Mouse (Mus musculus) midbrain, embryonic 12.5 days (tissue): Measurements from ENCODE around the gene Sacm1l. TPM values are rescaled to one million over a fixed set of nuclear protein-coding genes. Genes with fewer than 3 reads are reported as not detected.
A peak's percentile ranks its signal among the peaks of the same experiment; 100 is the strongest.

Source experiments
- ATAC-seq: fragments of 200-750 bp; cut with Nextera tagmentation; 2 replicates; pipeline ENCODE4 v1.8.0; 2017; ENCODE audit warnings: low read depth, moderate TSS enrichment, moderate library complexity; ENCODE audit not compliant: low FRiP score
- H3K27ac ChIP-seq: fragments of 300-500 bp; sonication (generic); replicated peaks from 2 replicates; pipeline ENCODE4 v1.5.1; 2016; ENCODE audit warnings: mild to moderate bottlenecking
- H3K27me3 ChIP-seq: fragments of 300-500 bp; sonication (generic); 2 replicates; pipeline ENCODE4 v1.6.1; 2016; ENCODE audit warnings: mild to moderate bottlenecking
- H3K36me3 ChIP-seq: fragments of 300-500 bp; sonication (generic); 2 replicates; pipeline ENCODE4 v1.6.1; 2016
- H3K4me1 ChIP-seq: fragments of 300-500 bp; sonication (generic); 2 replicates; pipeline ENCODE4 v1.6.1; 2016
- H3K4me2 ChIP-seq: fragments of 300-500 bp; sonication (generic); replicated peaks from 2 replicates; pipeline ENCODE4 v1.6.1; 2016; ENCODE audit warnings: mild to moderate bottlenecking, moderate library complexity
- H3K4me3 ChIP-seq: fragments of 300-500 bp; sonication (generic); 2 replicates; pipeline ENCODE4 v1.5.1; 2016; ENCODE audit warnings: mild to moderate bottlenecking
- H3K9ac ChIP-seq: fragments of 300-500 bp; sonication (generic); replicated peaks from 2 replicates; pipeline ENCODE4 v1.6.1; 2016; ENCODE audit warnings: mild to moderate bottlenecking, moderate library complexity
- H3K9me3 ChIP-seq: fragments of 300-500 bp; sonication (generic); 2 replicates; pipeline ENCODE4 v1.6.1; 2016; ENCODE audit warnings: mild to moderate bottlenecking
- WGBS: fragments of 180-500 bp; shearing (Covaris S2); methylation state at CpG from one replicate; pipeline ENCODE4 v1.1.7; 2016; 5-methylcytosine and 5-hydroxymethylcytosine counted together
- polyA plus RNA-seq: library from polyadenylated mRNA; unstranded; fragments of >200 nt; fragmentation: Nextera tagmentation; extraction: Ambion mirVana; gene quantifications from 2 replicates; pipeline ENCODE4 v1.2.1, GENCODE M21; 2016

Gene Sacm1l
- polyA plus RNA-seq, 1 experiment from 2014 or later, result 54.2 TPM

DNA sequence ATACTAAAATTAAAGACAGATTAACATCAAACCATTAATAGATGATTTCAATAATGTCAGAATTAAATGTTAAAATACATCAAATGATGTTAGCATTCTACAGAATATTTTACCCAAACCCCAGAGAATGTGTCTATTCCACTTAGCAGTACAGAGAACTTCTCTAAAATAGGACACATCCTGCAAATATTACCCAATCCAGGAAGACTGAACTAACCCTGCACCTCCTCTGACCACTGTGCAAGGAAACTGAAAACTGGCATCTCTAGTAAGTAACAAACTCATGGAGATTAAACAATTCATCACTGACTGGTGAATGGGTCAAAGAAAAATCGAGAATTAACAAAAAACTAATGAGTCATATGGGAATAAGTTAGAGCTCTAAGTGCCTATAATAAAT lies 72.0 kb downstream of the Sacm1l start:
- H3K9me3 ChIP-seq, result no peaks in the 10 kb centered on the region
- ATAC-seq, result no peak
- H3K4me2 ChIP-seq, result no peak overlapping the region
- H3K27ac ChIP-seq, result no peak overlapping the region
- H3K4me1 ChIP-seq, result no peaks in the 10 kb centered on the region
- H3K27me3 ChIP-seq, result no peaks in the 10 kb centered on the region
- WGBS, result 90% methylated on average over 1 of the region's 1 CpGs
- H3K9ac ChIP-seq, result no peak overlapping the region
- no peak overlapping the region for H3K4me3 ChIP-seq
- no peaks in the 10 kb centered on the region for H3K36me3 ChIP-seq

DNA sequence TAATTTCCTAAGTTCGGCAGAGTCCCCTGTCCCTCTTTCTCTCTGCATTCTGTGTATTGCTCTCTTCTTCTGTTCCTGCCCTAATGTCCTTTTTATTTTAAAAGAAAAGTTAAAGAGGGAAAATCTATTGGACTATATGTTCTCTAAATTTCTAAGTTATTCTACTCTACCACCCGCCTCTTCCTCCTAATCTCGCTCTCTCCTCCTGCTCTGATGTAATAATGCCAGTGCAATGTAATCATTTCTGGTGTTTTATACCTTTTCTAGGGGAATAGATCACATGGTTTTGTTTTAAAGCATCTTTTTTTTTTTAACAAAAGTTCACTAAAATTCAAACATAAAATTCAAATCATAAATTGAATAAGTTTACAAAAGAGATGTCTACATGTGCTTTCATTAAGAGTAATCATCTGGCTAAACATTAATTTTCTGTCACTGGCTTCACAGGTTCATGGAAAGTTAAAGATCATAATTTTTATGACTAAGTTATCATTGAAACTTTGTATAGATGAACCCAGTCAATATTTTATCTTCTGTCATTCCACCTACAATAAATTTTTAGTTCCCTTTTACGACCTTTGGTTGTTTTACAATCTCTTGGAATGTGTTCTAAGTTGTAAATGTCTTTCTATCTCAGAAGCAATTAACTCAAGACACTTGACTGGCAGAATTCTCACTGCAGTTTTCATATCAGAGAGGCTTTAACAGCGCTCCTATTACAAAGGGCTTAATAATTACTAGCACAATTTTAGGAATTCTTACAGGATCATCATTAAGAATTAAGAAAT lies 90.9 kb downstream of the Sacm1l start:
- no peaks in the 10 kb centered on the region for H3K9me3 ChIP-seq
- H3K27ac ChIP-seq, result no peak overlapping the region
- 90% methylated on average over 5 of the region's 5 CpGs for WGBS
- H3K36me3 ChIP-seq, result no peaks in the 10 kb centered on the region
- H3K27me3 ChIP-seq, result no peaks in the 10 kb centered on the region
- no peak for ATAC-seq
- H3K4me3 ChIP-seq, result no peak overlapping the region
- H3K4me2 ChIP-seq, result no peak overlapping the region
- H3K4me1 ChIP-seq, result no peaks in the 10 kb centered on the region
- no peak overlapping the region for H3K9ac ChIP-seq

GRCm38 (mm10) chr9:123624741-123625140 lies 95.2 kb downstream of the Sacm1l start:
- Histone ChIP-seq H3K27ac (no peak overlapping the region), H3K4me2 (no peak overlapping the region), H3K4me3 (no peak overlapping the region), H3K9me3 (no peaks in the 10 kb centered on the region), H3K36me3 (no peaks in the 10 kb centered on the region), H3K27me3 (no peaks in the 10 kb centered on the region), H3K9ac (no peak overlapping the region), H3K4me1 (no peaks in the 10 kb centered on the region)
- 80% methylated on average over 2 of the region's 2 CpGs for WGBS
- no peak for ATAC-seq

GRCm38 (mm10) chr9:123625821-123626220 lies 96.3 kb downstream of the Sacm1l start:
- Histone ChIP-seq H3K27me3 (no peaks in the 10 kb centered on the region), H3K27ac (no peak overlapping the region), H3K4me3 (no peak overlapping the region), H3K4me1 (no peaks in the 10 kb centered on the region), H3K9ac (no peak overlapping the region), H3K36me3 (no peaks in the 10 kb centered on the region), H3K9me3 (no peaks in the 10 kb centered on the region), H3K4me2 (no peak overlapping the region)
- no peak for ATAC-seq
- 93% methylated on average over 11 of the region's 11 CpGs for WGBS

- H3K27me3 ChIP-seq, result no peaks in the 10 kb centered on the region
- H3K27ac ChIP-seq, result no peak overlapping the region
- H3K4me3 ChIP-seq, result no peak overlapping the region
- no peak overlapping the region for H3K4me2 ChIP-seq
- 83% methylated on average over 3 of the region's 3 CpGs for WGBS
- H3K4me1 ChIP-seq, result no peaks in the 10 kb centered on the region
- no peaks in the 10 kb centered on the region for H3K36me3 ChIP-seq
- no peak for ATAC-seq
- no peaks in the 10 kb centered on the region for H3K9me3 ChIP-seq
- no peak overlapping the region for H3K9ac ChIP-seq
These were observed 102.1 kb downstream of the Sacm1l start for GRCm38 (mm10) chr9:123631666-123632065.

DNA sequence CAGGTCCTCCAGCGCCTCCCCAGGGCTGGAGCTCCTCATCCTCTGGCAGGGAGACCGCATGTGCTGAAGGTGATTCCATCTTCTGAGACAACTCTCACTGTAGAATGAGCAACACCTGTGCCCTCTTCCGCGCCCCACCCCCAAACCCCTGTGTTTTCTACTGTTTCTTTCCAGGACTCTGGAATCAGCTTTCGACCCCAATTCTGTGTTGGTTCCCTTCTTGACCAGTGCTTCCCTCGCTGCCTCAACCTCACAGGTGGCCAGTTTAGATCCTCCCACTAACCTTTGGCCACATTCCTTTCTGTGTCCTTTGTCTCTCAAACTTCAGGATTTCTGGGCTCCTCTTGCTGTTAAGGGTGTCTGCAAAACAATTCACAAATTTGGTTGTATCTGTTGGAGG lies 102.7 kb downstream of the Sacm1l start, which contains the start of gene Slc6a20b:
Gene Slc6a20b (minus strand): TSS at position 285 of the 400 bp plus-strand sequence.
- no peaks in the 10 kb centered on the region for H3K4me1 ChIP-seq
- no peaks in the 10 kb centered on the region for H3K27me3 ChIP-seq
- H3K9me3 ChIP-seq, result no peaks in the 10 kb centered on the region
- no peak within 1 kb of the TSS for H3K4me3 ChIP-seq
- H3K27ac ChIP-seq, result no peak within 1 kb of the TSS
- ATAC-seq, result no peak
- no peak within 1 kb of the TSS for H3K4me2 ChIP-seq
- 89% methylated on average over 6 of the region's 6 CpGs for WGBS
- no peaks in the 10 kb centered on the region for H3K36me3 ChIP-seq
- no peak within 1 kb of the TSS for H3K9ac ChIP-seq

DNA sequence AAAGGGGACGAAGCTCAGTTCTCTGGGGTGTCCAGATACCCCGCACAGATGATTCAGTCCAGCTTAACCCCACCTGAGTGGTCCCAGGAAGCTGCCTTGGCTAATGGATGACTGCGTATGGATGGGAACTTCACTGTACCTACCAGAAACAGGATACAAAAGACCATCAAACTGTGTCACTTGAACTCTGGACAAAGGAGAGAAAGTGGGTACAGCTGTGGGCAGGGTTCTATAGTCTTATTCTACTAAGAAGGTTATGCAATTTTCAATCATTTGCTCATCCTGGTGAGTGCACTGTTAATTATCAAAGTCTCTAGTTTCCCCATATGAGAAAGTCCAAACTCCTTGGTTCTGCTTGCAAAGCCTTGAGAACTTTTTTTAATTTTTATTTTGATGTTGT lies 103.4 kb downstream of the Sacm1l start:
- no peak overlapping the region for H3K4me3 ChIP-seq
- H3K4me1 ChIP-seq, result no peaks in the 10 kb centered on the region
- H3K9me3 ChIP-seq, result no peaks in the 10 kb centered on the region
- no peak overlapping the region for H3K9ac ChIP-seq
- H3K27ac ChIP-seq, result no peak overlapping the region
- WGBS, result 87% methylated on average over 3 of the region's 3 CpGs
- H3K36me3 ChIP-seq, result no peaks in the 10 kb centered on the region
- no peak overlapping the region for H3K4me2 ChIP-seq
- H3K27me3 ChIP-seq, result no peaks in the 10 kb centered on the region
- no peak for ATAC-seq

GRCm38 (mm10) chr9:123636771-123637170 lies 107.2 kb downstream of the Sacm1l start:
- Histone ChIP-seq H3K27ac (no peak overlapping the region), H3K4me1 (no peaks in the 10 kb centered on the region), H3K4me2 (no peak overlapping the region), H3K36me3 (no peaks in the 10 kb centered on the region), H3K9me3 (no peaks in the 10 kb centered on the region), H3K4me3 (no peak overlapping the region), H3K9ac (no peak overlapping the region), H3K27me3 (no peaks in the 10 kb centered on the region)
- no peak for ATAC-seq
- WGBS, result 71% methylated on average over 5 of the region's 5 CpGs

DNA sequence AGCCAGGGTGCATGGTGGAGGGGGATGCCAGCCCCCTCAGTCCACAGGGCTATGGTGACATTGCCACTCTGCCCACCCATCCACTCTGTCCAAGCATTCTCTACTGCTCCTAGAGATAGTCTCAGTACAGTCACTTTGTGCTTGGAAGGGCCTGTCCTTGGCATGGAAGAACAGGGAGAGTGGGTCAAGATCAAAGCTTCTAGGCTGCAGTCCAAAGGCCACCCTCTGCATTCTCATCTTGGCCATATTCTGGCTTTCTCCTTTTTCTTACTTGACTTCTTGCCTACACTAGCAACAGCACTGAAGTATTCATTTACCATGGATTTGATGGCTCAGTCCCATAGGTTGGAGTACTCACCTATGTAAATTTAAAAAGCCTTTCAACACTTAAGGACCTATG lies 108.7 kb downstream of the Sacm1l start:
- Histone ChIP-seq H3K9ac (no peak overlapping the region), H3K36me3 (no peaks in the 10 kb centered on the region), H3K27ac (no peak overlapping the region), H3K4me2 (no peak overlapping the region), H3K4me1 (no peaks in the 10 kb centered on the region), H3K4me3 (no peak overlapping the region), H3K27me3 (no peaks in the 10 kb centered on the region), H3K9me3 (no peaks in the 10 kb centered on the region)
- no peak for ATAC-seq

DNA sequence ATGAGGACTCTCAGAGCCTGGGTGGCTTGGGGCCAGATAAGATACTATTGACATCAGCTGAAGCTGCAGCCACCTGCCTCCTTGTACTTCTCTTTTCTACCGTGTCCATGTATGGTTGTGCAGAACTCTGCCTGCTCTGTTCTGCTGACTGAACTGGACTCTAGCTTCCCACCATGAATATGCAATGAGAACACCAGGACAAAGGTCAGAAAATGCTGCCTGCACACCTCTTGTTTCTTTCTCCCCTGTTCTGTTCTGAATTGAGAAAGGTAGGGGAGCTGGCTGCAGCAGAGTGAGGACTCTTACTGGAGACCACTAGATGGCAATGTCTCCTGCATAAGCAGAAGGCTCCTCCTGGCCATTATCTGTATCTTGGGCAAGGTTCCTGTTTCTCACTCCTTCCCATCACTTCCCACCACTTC lies 109.1 kb downstream of the Sacm1l start:
- H3K27ac ChIP-seq, result no peak overlapping the region
- 76% methylated on average over 1 of the region's 1 CpGs for WGBS
- H3K4me2 ChIP-seq, result no peak overlapping the region
- H3K9ac ChIP-seq, result no peak overlapping the region
- no peaks in the 10 kb centered on the region for H3K4me1 ChIP-seq
- no peak overlapping the region for H3K4me3 ChIP-seq
- H3K9me3 ChIP-seq, result no peaks in the 10 kb centered on the region
- no peaks in the 10 kb centered on the region for H3K36me3 ChIP-seq
- H3K27me3 ChIP-seq, result no peaks in the 10 kb centered on the region
- ATAC-seq, result peak; percentile 41; the same call in 1 of the 2 replicates

GRCm38 (mm10) chr9:123640106-123640505 lies 110.5 kb downstream of the Sacm1l start:
- no peak for ATAC-seq
- no peak overlapping the region for H3K4me3 ChIP-seq
- H3K27ac ChIP-seq, result no peak overlapping the region
- H3K9me3 ChIP-seq, result no peaks in the 10 kb centered on the region
- no peaks in the 10 kb centered on the region for H3K36me3 ChIP-seq
- H3K27me3 ChIP-seq, result no peaks in the 10 kb centered on the region
- H3K4me1 ChIP-seq, result no peaks in the 10 kb centered on the region
- 67% methylated on average over 1 of the region's 1 CpGs for WGBS
- no peak overlapping the region for H3K4me2 ChIP-seq
- no peak overlapping the region for H3K9ac ChIP-seq
